Mouse (Mus musculus) bone marrow macrophage, adult 2 months (primary cell): ENCODE measurements around the gene Neil3.

Experiments used
- CTCF ChIP-seq: IDR thresholded peaks from 2 replicates; pipeline ENCODE4 v1.5.1; 2012; ENCODE audit warnings: low read depth, mild to moderate bottlenecking, low read length, moderate library complexity
- POLR2A ChIP-seq: IDR thresholded peaks from 2 replicates; pipeline ENCODE4 v1.6.1; 2012; ENCODE audit warnings: mild to moderate bottlenecking, low read depth, low read length, borderline replicate concordance

- no peak for TF ChIP-seq CTCF
- no peak for TF ChIP-seq POLR2A
Measured at GRCm38 (mm10) chr8:53680846-53681245, 42.0 kb upstream of the Neil3 start.
